Mouse (Mus musculus) ES-E14 (cell line): Measurements from ENCODE around the gene Mael. TPM values are rescaled to one million over a fixed set of nuclear protein-coding genes. Genes with fewer than 3 reads are reported as not detected.

ENCODE experiments used
- DNase-seq: peaks from one replicate; pipeline ENCODE4 v3.0.0-alpha.2; 2013; ENCODE audit warnings: low read depth, low spot score
- H3K27ac ChIP-seq: 2 replicates; pipeline ENCODE4 v1.5.1; 2012; ENCODE audit warnings: low read depth, mild to moderate bottlenecking, low read length, moderate library complexity, mixed read lengths; ENCODE audit not compliant: poor library complexity, insufficient read depth, severe bottlenecking
- H3K36me3 ChIP-seq: 2 replicates; pipeline ENCODE4 v1.6.1; 2012; ENCODE audit warnings: mild to moderate bottlenecking, low read length, moderate library complexity, mixed read lengths; ENCODE audit not compliant: control insufficient read depth, poor library complexity, insufficient read depth, severe bottlenecking
- H3K4me1 ChIP-seq, 2 experiments: fragments of 150-350 bp in 1 of 2; sonication (generic) in 1 of 2; 2 replicates each; pipeline ENCODE4 v1.6.1; 2012; ENCODE audit warnings: low read length in 2 of 2, mild to moderate bottlenecking in 1 of 2, mixed read lengths in 1 of 2; ENCODE audit not compliant: control insufficient read depth in 2 of 2, insufficient read depth in 2 of 2, poor library complexity in 1 of 2
- H3K4me3 ChIP-seq, 2 experiments: fragments of 150-350 bp in 1 of 2; sonication (generic) in 1 of 2; 2 replicates each; pipeline ENCODE4 v1.5.1; 2012; ENCODE audit warnings: low read length in 2 of 2, low read depth in 1 of 2, mild to moderate bottlenecking in 1 of 2, mixed read lengths in 1 of 2; ENCODE audit not compliant: insufficient read depth in 1 of 2, poor library complexity in 1 of 2, severe bottlenecking in 1 of 2
- H3K9ac ChIP-seq: 2 replicates; pipeline ENCODE4 v1.6.1; 2012; ENCODE audit warnings: low read depth, mild to moderate bottlenecking, low read length, mixed read lengths; ENCODE audit not compliant: poor library complexity, insufficient read depth, severe bottlenecking
- H3K9me3 ChIP-seq: fragments of 150-350 bp; sonication (generic); 2 replicates; pipeline ENCODE4 v1.6.1; 2012; ENCODE audit warnings: low read depth, mild to moderate bottlenecking, low read length; ENCODE audit not compliant: control insufficient read depth, insufficient read depth
- CHD2 ChIP-seq: IDR thresholded peaks from 2 replicates; pipeline ENCODE4 v1.6.1; 2014; ENCODE audit warnings: mild to moderate bottlenecking, low read depth, low read length, inconsistent platforms
- HCFC1 ChIP-seq: IDR thresholded peaks from 2 replicates; pipeline ENCODE4 v1.6.1; 2012; ENCODE audit warnings: low read length, inconsistent platforms, borderline replicate concordance; ENCODE audit not compliant: insufficient read depth
- MAFK ChIP-seq: IDR thresholded peaks from 2 replicates; pipeline ENCODE4 v1.6.1; 2014; ENCODE audit warnings: mild to moderate bottlenecking, low read depth, low read length, inconsistent platforms; ENCODE audit not compliant: insufficient read depth
- ZC3H11A ChIP-seq: IDR thresholded peaks from 2 replicates; pipeline ENCODE4 v1.6.1; 2012; ENCODE audit warnings: low read depth, mild to moderate bottlenecking, inconsistent platforms, low read length, borderline replicate concordance
- ZNF384 ChIP-seq: IDR thresholded peaks from 2 replicates; pipeline ENCODE4 v1.6.1; 2012; ENCODE audit warnings: low read depth, low read length, inconsistent platforms
- in situ Hi-C, 2 experiments: fragments of 600-800 bp; cut with MboI; formaldehyde crosslinking; loops; one replicate each; pipeline ENCODE4 v1.15.1; 2025; ENCODE audit warnings: low sequenced_read_pairs in 2 of 2, inconsistent platforms in 1 of 2; ENCODE audit not compliant: unreplicated experiment in 2 of 2
- total RNA-seq: library from RNA; depleted of rRNA; stranded (reverse); fragments of 300-350 nt; gene quantifications from 2 replicates; pipeline ENCODE4 v1.2.3, GENCODE M21; 2012

Gene Mael
- total RNA-seq, 1 experiment = 25.7 TPM

GRCm38 (mm10) chr1:166172992-166173391, 65.6 kb downstream of the Mael start:
- Histone ChIP-seq H3K9me3 (no peaks in the 10 kb centered on the region), H3K36me3 (no peaks in the 10 kb centered on the region), H3K9ac (no peak overlapping the region), H3K27ac (no peak overlapping the region), H3K4me3 (no peak overlapping the region), H3K4me1 (no peaks in the 10 kb centered on the region)
- TF ChIP-seq CHD2 (no peak), ZC3H11A (no peak), MAFK (no peak), ZNF384 (no peak)
- in situ Hi-C loops = no loop called here
- no peak for DNase-seq

GRCm38 (mm10) chr1:166170852-166171251, 67.7 kb downstream of the Mael start:
- TF ChIP-seq ZNF384 (no peak), ZC3H11A (no peak), HCFC1 (no peak), CHD2 (no peak), MAFK (no peak)
- Histone ChIP-seq H3K4me1 (no peaks in the 10 kb centered on the region), H3K36me3 (peaks cover 7% of the 10 kb centered on the region), H3K4me3 (no peak overlapping the region), H3K9ac (no peak overlapping the region), H3K9me3 (no peaks in the 10 kb centered on the region; the same call in 1 of the 2 replicates), H3K27ac (no peak overlapping the region)
- no peak for DNase-seq
- in situ Hi-C loops = no loop called here

GRCm38 (mm10) chr1:166169713-166170112, 68.8 kb downstream of the Mael start:
- in situ Hi-C loops = loop anchor here in 1 of 2 experiments (10.0 kb wide), 1 partner anchor 145 kb away; no protein-coding TSS in a partner anchor
- DNase-seq = no peak
- TF ChIP-seq CHD2 (no peak), HCFC1 (no peak), MAFK (no peak), ZC3H11A (no peak), ZNF384 (no peak)
- H3K9me3 ChIP-seq = peaks cover 2% of the 10 kb centered on the region; the same call in 1 of the 2 replicates
- no peak overlapping the region for H3K4me3 ChIP-seq
- no peak overlapping the region for H3K27ac ChIP-seq
- no peaks in the 10 kb centered on the region for H3K4me1 ChIP-seq
- H3K9ac ChIP-seq = no peak overlapping the region
- peaks cover 18% of the 10 kb centered on the region for H3K36me3 ChIP-seq

- DNase-seq = no peak
- in situ Hi-C loops = loop anchor here in 1 of 2 experiments (10.0 kb wide), 1 partner anchor 147 kb away; no protein-coding TSS in a partner anchor
- Histone ChIP-seq H3K4me3 (no peak overlapping the region), H3K9me3 (peaks cover 3% of the 10 kb centered on the region; the same call in 1 of the 2 replicates), H3K27ac (no peak overlapping the region), H3K9ac (no peak overlapping the region), H3K36me3 (peaks cover 27% of the 10 kb centered on the region), H3K4me1 (no peaks in the 10 kb centered on the region)
- TF ChIP-seq ZNF384 = no peak
- no peak for TF ChIP-seq MAFK
- TF ChIP-seq CHD2 = no peak
- no peak for TF ChIP-seq HCFC1
- TF ChIP-seq ZC3H11A = no peak
These were observed 70.5 kb downstream of the Mael start for GRCm38 (mm10) chr1:166168017-166168416.

DNA sequence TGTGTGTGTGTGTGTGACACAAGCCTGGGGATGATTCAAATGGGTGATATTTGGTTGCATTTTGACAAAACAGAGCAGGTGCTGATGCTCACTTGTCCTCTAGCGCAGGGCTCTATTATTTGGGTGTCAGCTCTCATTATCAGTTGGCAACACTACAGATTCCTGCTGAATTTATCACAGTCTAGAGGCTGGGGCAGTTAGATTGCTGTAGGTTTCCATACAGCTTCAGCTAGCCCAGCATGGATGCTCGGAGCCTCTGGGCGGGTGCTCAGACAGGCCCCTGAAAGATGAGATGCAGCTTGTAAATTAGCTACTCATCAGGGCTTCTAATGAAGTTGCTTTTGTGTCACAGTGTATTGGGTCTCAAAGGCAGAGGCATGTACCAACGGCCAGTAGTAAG, 71.1 kb downstream of the Mael start:
- in situ Hi-C loops = loop anchor here in 1 of 2 experiments (10.0 kb wide), 1 partner anchor 147 kb away; no protein-coding TSS in a partner anchor
- TF ChIP-seq ZC3H11A (no peak), ZNF384 (no peak), CHD2 (no peak), HCFC1 (no peak)

More for the DNA sequence above, 71.1 kb downstream of the Mael start:
- Histone ChIP-seq H3K4me3 (no peak overlapping the region), H3K4me1 (no peaks in the 10 kb centered on the region), H3K9me3 (peaks cover 3% of the 10 kb centered on the region; the same call in 1 of the 2 replicates), H3K27ac (no peak overlapping the region), H3K9ac (no peak overlapping the region), H3K36me3 (peaks cover 27% of the 10 kb centered on the region)
- no peak for DNase-seq
